Mouse (Mus musculus) ovary, postnatal 14 days (tissue): ENCODE measurements around the gene Phactr2.

Experiments
- DNase-seq: peaks from one replicate; pipeline ENCODE4 v3.0.0; 2022; ENCODE audit warnings: low spot score

The Phactr2 gene

GRCm38 (mm10) chr10:13162031-13162430 lies 312.2 kb downstream of the Phactr2 start:
- no peak for DNase-seq

- no peak for DNase-seq
These were observed 313.3 kb downstream of the Phactr2 start for GRCm38 (mm10) chr10:13160913-13161312.
